Mouse (Mus musculus): Measurements from ENCODE around the gene Gm20422. TPM values are rescaled to one million over a fixed set of nuclear protein-coding genes. Genes with fewer than 3 reads are reported as not detected.

Gm20422 gene
- polyA plus RNA-seq, 1 experiment from 2014 or later, result 0.36 TPM

GRCm38 (mm10) chr8:69790364-69790763 lies 15.7 kb upstream of the Gm20422 start:
- WGBS, result 47% methylated on average over 11 of the region's 11 CpGs
- Histone ChIP-seq H3K4me2 (ENCODE audit: low read depth) (peak overlapping the region; percentile 74), H3K4me3 (ENCODE audit: low read depth, low read length) (peak overlapping the region; percentile 82), H3K36me3 (ENCODE audit: control insufficient read depth, insufficient read depth, low read length) (peaks cover 7% of the 10 kb centered on the region; the same call in 1 of the 2 replicates), H3K27me3 (ENCODE audit: control insufficient read depth, insufficient read depth, low read length) (no peaks in the 10 kb centered on the region), H3K9ac (ENCODE audit: low read length) (peak overlapping the region; percentile 95), H3K27ac (ENCODE audit: low read depth, low read length) (no peak overlapping the region), H3K9me3 (ENCODE audit: control insufficient read depth, low read length) (no peaks in the 10 kb centered on the region), H3K4me1 (ENCODE audit: control insufficient read depth, insufficient read depth, low read length) (peaks cover 13% of the 10 kb centered on the region; the same call in 1 of the 2 replicates)
- ATAC-seq (ENCODE audit: insufficient read depth, low FRiP score, low TSS enrichment) (no peak; the same call in 1 of the 2 replicates), DNase-seq (ENCODE audit: low spot score) (no peak)

- no peak overlapping the region for H3K9ac ChIP-seq (ENCODE audit: low read length)
- H3K27me3 ChIP-seq (ENCODE audit: control insufficient read depth, insufficient read depth, low read length), result no peaks in the 10 kb centered on the region
- H3K4me2 ChIP-seq (ENCODE audit: low read depth), result no peak overlapping the region
- no peak overlapping the region for H3K27ac ChIP-seq (ENCODE audit: low read depth, low read length)
- no peak for DNase-seq (ENCODE audit: low spot score)
- WGBS, result 81% methylated on average over 5 of the region's 5 CpGs
- H3K36me3 ChIP-seq (ENCODE audit: control insufficient read depth, insufficient read depth, low read length), result peaks cover 6% of the 10 kb centered on the region; the same call in 1 of the 2 replicates
- H3K4me1 ChIP-seq (ENCODE audit: control insufficient read depth, insufficient read depth, low read length), result peaks cover 13% of the 10 kb centered on the region; the same call in 1 of the 2 replicates
- no peak overlapping the region for H3K4me3 ChIP-seq (ENCODE audit: low read depth, low read length)
- no peak for ATAC-seq (ENCODE audit: insufficient read depth, low FRiP score, low TSS enrichment)
- no peaks in the 10 kb centered on the region for H3K9me3 ChIP-seq (ENCODE audit: control insufficient read depth, low read length)
Observed at GRCm38 (mm10) chr8:69789731-69790130, 15.0 kb upstream of the Gm20422 start.

- Histone ChIP-seq H3K9me3 (ENCODE audit: control insufficient read depth, low read length) (no peaks in the 10 kb centered on the region), H3K9ac (ENCODE audit: low read length) (no peak overlapping the region), H3K27ac (ENCODE audit: low read depth, low read length) (no peak overlapping the region), H3K4me3 (ENCODE audit: low read depth, low read length) (no peak overlapping the region), H3K4me1 (ENCODE audit: control insufficient read depth, insufficient read depth, low read length) (peaks cover 13% of the 10 kb centered on the region; the same call in 1 of the 2 replicates), H3K36me3 (ENCODE audit: control insufficient read depth, insufficient read depth, low read length) (peaks cover 3% of the 10 kb centered on the region; the same call in 1 of the 2 replicates), H3K27me3 (ENCODE audit: control insufficient read depth, insufficient read depth, low read length) (no peaks in the 10 kb centered on the region), H3K4me2 (ENCODE audit: low read depth) (no peak overlapping the region)
- no peak for ATAC-seq (ENCODE audit: insufficient read depth, low FRiP score, low TSS enrichment)
- DNase-seq (ENCODE audit: low spot score), result no peak
- WGBS, result 82% methylated on average over 5 of the region's 5 CpGs
Observed at GRCm38 (mm10) chr8:69789105-69789504, 14.4 kb upstream of the Gm20422 start.

GRCm38 (mm10) chr8:69777111-69777510 lies 2.4 kb upstream of the Gm20422 start:
- Histone ChIP-seq H3K9ac (ENCODE audit: low read length) (no peak overlapping the region), H3K36me3 (ENCODE audit: control insufficient read depth, insufficient read depth, low read length) (no peaks in the 10 kb centered on the region)

GRCm38 (mm10) chr8:69775149-69775534 lies 456 bp upstream of the Gm20422 start:
- Histone ChIP-seq H3K4me2 (ENCODE audit: low read depth) (0 out of 2 replicates have a peak overlapping the region, but pooled peaks have one; percentile 4), H3K4me3 (ENCODE audit: low read depth, low read length) (peak overlapping the region; percentile 84; the same call in 1 of the 2 replicates), H3K9ac (ENCODE audit: low read length) (no peak overlapping the region; the same call in 1 of the 2 replicates), H3K27me3 (ENCODE audit: control insufficient read depth, insufficient read depth, low read length) (no peaks in the 10 kb centered on the region), H3K4me1 (ENCODE audit: control insufficient read depth, insufficient read depth, low read length) (peaks cover 10% of the 10 kb centered on the region; the same call in 1 of the 2 replicates), H3K27ac (ENCODE audit: low read depth, low read length) (no peak overlapping the region), H3K9me3 (ENCODE audit: control insufficient read depth, low read length) (no peaks in the 10 kb centered on the region), H3K36me3 (ENCODE audit: control insufficient read depth, insufficient read depth, low read length) (no peaks in the 10 kb centered on the region)
- ATAC-seq (ENCODE audit: insufficient read depth, low FRiP score, low TSS enrichment) (no peak), DNase-seq (ENCODE audit: low spot score) (no peak)
- WGBS, result 58% methylated on average over 2 of the region's 2 CpGs

More at GRCm38 (mm10) chr8:69777111-69777510, 2.4 kb upstream of the Gm20422 start:
- ATAC-seq (ENCODE audit: insufficient read depth, low FRiP score, low TSS enrichment) (no peak), DNase-seq (ENCODE audit: low spot score) (no peak)
- Histone ChIP-seq H3K9me3 (ENCODE audit: control insufficient read depth, low read length) (no peaks in the 10 kb centered on the region), H3K4me3 (ENCODE audit: low read depth, low read length) (no peak overlapping the region), H3K4me1 (ENCODE audit: control insufficient read depth, insufficient read depth, low read length) (peaks cover 10% of the 10 kb centered on the region; the same call in 1 of the 2 replicates), H3K27me3 (ENCODE audit: control insufficient read depth, insufficient read depth, low read length) (no peaks in the 10 kb centered on the region), H3K4me2 (ENCODE audit: low read depth) (no peak overlapping the region), H3K27ac (ENCODE audit: low read depth, low read length) (no peak overlapping the region)
- WGBS, result 68% methylated on average over 9 of the region's 12 CpGs

GRCm38 (mm10) chr8:69772106-69772505 lies 2.6 kb downstream of the Gm20422 start:
- H3K4me1 ChIP-seq (ENCODE audit: control insufficient read depth, insufficient read depth, low read length), result peaks cover 10% of the 10 kb centered on the region; the same call in 1 of the 2 replicates
- H3K27ac ChIP-seq (ENCODE audit: low read depth, low read length), result no peak overlapping the region
- no peak overlapping the region for H3K4me2 ChIP-seq (ENCODE audit: low read depth)
- DNase-seq (ENCODE audit: low spot score) (no peak), ATAC-seq (ENCODE audit: insufficient read depth, low FRiP score, low TSS enrichment) (no peak)
- no peak overlapping the region for H3K9ac ChIP-seq (ENCODE audit: low read length)
- WGBS, result 93% methylated on average over 2 of the region's 2 CpGs
- H3K27me3 ChIP-seq (ENCODE audit: control insufficient read depth, insufficient read depth, low read length), result no peaks in the 10 kb centered on the region
- no peak overlapping the region for H3K4me3 ChIP-seq (ENCODE audit: low read depth, low read length)
- peaks cover 11% of the 10 kb centered on the region; the same call in 1 of the 2 replicates for H3K36me3 ChIP-seq (ENCODE audit: control insufficient read depth, insufficient read depth, low read length)
- H3K9me3 ChIP-seq (ENCODE audit: control insufficient read depth, low read length), result no peaks in the 10 kb centered on the region

- Histone ChIP-seq H3K36me3 (ENCODE audit: control insufficient read depth, insufficient read depth, low read length) (peaks cover 16% of the 10 kb centered on the region), H3K4me2 (ENCODE audit: low read depth) (no peak overlapping the region), H3K9ac (ENCODE audit: low read length) (no peak overlapping the region), H3K4me1 (ENCODE audit: control insufficient read depth, insufficient read depth, low read length) (peaks cover 10% of the 10 kb centered on the region; the same call in 1 of the 2 replicates), H3K9me3 (ENCODE audit: control insufficient read depth, low read length) (no peaks in the 10 kb centered on the region), H3K27ac (ENCODE audit: low read depth, low read length) (no peak overlapping the region), H3K4me3 (ENCODE audit: low read depth, low read length) (no peak overlapping the region), H3K27me3 (ENCODE audit: control insufficient read depth, insufficient read depth, low read length) (no peaks in the 10 kb centered on the region)
- DNase-seq (ENCODE audit: low spot score), result no peak
- 92% methylated on average over 9 of the region's 9 CpGs for WGBS
- no peak for ATAC-seq (ENCODE audit: insufficient read depth, low FRiP score, low TSS enrichment)
Observed at GRCm38 (mm10) chr8:69771221-69771620, 3.5 kb downstream of the Gm20422 start.

- 86% methylated on average over 4 of the region's 4 CpGs for WGBS
- Histone ChIP-seq H3K4me3 (ENCODE audit: low read depth, low read length) (no peak overlapping the region), H3K27me3 (ENCODE audit: control insufficient read depth, insufficient read depth, low read length) (no peaks in the 10 kb centered on the region), H3K9me3 (ENCODE audit: control insufficient read depth, low read length) (no peaks in the 10 kb centered on the region), H3K4me2 (ENCODE audit: low read depth) (no peak overlapping the region), H3K36me3 (ENCODE audit: control insufficient read depth, insufficient read depth, low read length) (peaks cover 31% of the 10 kb centered on the region), H3K4me1 (ENCODE audit: control insufficient read depth, insufficient read depth, low read length) (no peaks in the 10 kb centered on the region), H3K27ac (ENCODE audit: low read depth, low read length) (no peak overlapping the region), H3K9ac (ENCODE audit: low read length) (no peak overlapping the region)
- no peak for DNase-seq (ENCODE audit: low spot score)
- no peak for ATAC-seq (ENCODE audit: insufficient read depth, low FRiP score, low TSS enrichment)
Observed at GRCm38 (mm10) chr8:69761814-69762445, 12.8 kb downstream of the Gm20422 start.

GRCm38 (mm10) chr8:69758316-69758715 lies 16.4 kb downstream of the Gm20422 start:
- Histone ChIP-seq H3K4me1 (ENCODE audit: control insufficient read depth, insufficient read depth, low read length) (no peaks in the 10 kb centered on the region), H3K9ac (ENCODE audit: low read length) (no peak overlapping the region), H3K4me3 (ENCODE audit: low read depth, low read length) (no peak overlapping the region), H3K4me2 (ENCODE audit: low read depth) (no peak overlapping the region), H3K27ac (ENCODE audit: low read depth, low read length) (no peak overlapping the region), H3K9me3 (ENCODE audit: control insufficient read depth, low read length) (no peaks in the 10 kb centered on the region), H3K36me3 (ENCODE audit: control insufficient read depth, insufficient read depth, low read length) (peaks cover 6% of the 10 kb centered on the region), H3K27me3 (ENCODE audit: control insufficient read depth, insufficient read depth, low read length) (no peaks in the 10 kb centered on the region)
- 97% methylated on average over 5 of the region's 5 CpGs for WGBS
- no peak for DNase-seq (ENCODE audit: low spot score)
- no peak for ATAC-seq (ENCODE audit: insufficient read depth, low FRiP score, low TSS enrichment)

All from neural tube, embryonic 11.5 days (tissue).